Mouse (Mus musculus) skeletal muscle tissue, adult 2 months (tissue): ENCODE measurements around the gene Chst5.

Experiments used
- DNase-seq: peaks from one replicate; pipeline ENCODE4 v3.0.0-alpha.2; 2012; ENCODE audit warnings: low read depth, low spot score

Chst5 gene

DNA sequence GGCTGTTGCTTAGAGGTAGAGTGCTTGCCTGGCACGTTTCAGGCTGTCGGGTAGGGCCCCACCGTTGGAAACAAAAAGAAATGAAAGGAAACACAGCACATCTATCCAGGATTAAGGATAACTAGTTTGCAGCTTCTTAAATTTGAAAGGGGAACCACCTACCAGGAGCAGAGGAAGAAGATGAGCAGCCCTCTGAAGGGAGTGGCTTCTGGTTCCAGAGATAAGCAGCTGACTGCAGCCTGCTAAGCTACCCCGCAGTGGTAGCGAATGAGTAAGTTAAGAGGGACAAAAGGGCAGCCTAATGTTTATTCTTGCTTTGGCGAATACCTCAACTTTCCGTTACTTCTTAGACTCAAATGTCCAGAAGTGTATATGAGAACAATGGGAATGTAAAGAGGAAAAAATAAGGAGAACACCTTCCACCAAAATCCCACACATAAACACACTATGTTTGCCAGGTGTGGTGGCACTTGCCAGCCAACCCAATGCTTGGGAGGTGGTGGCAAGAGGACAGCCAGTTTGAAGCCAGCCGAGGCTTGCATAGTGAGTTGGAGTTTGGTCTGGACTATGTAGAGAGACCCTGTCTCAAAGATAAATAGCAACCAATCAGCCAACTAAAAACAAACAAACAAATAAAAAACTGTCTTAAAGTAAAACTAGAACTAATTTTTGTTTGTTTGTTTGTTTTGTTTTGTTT is 19.5 kb upstream of the Chst5 start:
- DNase-seq = no peak

- DNase-seq = no peak
Observed at GRCm38 (mm10) chr8:111924976-111925375, 14.7 kb upstream of the Chst5 start.

- peak; percentile 50 for DNase-seq
Observed at GRCm38 (mm10) chr8:111923383-111923804, 13.1 kb upstream of the Chst5 start.

DNA sequence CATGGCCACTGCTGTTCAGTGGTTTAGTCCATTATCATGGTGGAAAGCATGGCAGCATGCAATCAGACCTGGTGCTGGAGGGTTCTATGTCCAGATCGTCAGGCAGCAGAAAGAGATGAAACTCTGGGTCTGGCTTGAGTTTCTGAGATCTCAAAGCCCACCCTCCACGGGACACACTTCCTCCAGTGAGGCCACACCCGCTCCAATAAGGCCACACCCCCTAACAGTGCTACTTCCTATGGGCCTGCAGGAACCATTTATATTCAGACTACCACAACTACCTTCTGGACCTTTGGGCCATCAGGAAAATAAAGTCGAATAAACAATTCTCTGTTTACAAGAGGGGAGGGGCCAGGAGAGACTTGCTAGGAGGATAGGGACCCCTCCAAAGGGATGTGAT is 10.7 kb upstream of the Chst5 start:
- no peak for DNase-seq

DNA sequence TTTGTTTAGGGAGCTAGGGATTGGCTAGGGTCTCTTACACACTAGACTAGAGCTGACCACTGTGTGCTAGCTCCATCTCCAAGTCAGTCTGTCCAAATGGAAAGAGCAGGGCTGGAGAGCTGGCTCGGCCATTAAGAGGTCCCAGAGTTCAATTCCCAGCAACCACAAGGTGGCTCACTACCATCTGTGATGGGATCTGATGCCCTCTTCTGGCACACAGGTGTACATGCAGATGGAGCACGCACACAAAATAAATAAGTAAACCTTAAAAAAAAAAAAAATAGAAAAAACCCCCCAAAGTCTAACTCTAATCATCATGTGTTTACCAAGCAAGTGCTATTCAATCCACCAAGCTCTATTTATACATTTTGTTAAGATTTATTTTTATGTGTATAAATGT is 9.4 kb upstream of the Chst5 start:
- no peak for DNase-seq

DNA sequence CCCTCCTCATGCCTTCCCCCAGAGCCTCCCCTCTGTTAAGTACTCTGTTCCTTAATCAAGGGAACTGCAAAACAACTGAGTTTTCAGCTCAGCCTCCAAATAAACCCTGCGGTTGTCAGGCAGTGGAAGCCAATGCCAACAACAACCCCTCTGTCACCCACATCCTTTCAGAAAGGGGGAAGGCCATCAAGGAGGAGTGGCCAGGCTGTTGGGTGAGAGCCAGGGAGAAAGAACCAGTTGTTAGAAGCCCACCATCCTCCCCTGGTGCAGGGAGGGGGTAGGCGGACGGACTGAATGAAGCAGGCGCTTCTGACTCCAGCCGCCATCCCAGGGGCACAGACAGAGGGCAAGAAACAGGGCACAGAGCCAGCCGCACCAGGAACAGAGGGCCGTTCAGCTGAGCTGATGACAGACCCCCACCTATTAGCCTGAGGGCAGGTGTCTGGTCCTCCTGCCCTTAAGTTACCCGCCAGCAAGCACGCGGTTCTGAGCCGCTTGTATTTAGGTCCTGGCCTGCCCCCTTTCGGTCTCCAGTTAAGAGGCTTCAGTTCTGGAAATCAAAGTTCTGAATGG is 2.7 kb upstream of the Chst5 start:
- no peak for DNase-seq

- no peak for DNase-seq
Observed at GRCm38 (mm10) chr8:111911572-111911971, 1.3 kb upstream of the Chst5 start.

DNA sequence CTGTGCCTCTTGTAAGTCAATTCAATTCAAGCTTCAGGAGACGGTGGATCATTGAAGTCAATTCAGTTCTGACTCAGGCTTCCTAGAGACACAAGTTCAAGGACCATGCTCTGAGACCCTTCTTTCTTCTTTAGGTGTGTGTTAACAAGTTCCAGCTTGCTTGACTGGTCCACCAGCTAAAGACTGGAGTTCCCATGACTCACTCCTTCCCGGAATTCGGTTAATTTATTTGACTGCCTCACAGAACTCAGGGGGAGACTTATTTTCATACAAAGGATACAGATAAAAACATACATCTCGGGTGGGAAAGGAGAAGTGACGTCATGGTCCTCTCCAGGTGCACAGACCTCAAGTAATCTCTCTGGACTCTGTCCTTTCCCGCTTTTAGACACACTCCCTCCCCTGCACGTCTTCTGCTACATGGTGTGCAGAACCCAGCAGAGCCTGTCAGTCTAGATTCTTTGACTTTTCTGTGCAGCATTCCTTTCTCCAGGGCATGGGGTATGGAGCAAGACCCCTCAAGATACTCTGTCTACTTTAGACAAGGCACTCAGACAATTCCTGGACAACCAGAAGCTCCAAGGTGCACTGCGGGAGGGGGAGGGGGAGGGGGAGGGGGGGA is 4.6 kb downstream of the Chst5 start:
- DNase-seq = no peak

DNA sequence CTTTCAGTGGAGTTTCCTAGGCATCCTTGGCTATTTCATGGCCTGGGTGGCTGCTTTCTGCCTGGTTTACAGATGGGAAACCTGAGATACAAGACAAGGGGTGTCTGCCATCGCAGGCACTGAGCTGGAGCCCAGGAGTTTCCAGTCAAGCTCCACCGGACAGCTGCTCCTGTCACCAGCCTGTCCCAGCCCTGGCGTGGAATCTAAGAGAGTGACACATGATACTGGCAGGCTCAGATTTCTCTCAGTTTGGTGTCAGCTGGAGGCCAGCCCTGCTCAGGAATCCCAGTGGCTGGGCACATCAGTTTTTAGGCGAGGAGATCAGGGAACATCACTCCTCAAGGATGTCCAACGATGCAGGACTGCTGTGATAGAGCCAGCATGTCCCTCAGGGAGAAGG is 8.2 kb downstream of the Chst5 start:
- DNase-seq = peak; percentile 74

- DNase-seq = no peak
Observed at GRCm38 (mm10) chr8:111898586-111898985, 11.7 kb downstream of the Chst5 start.

- no peak for DNase-seq
Observed at GRCm38 (mm10) chr8:111894955-111895354, 15.3 kb downstream of the Chst5 start.

- no peak for DNase-seq
Observed at GRCm38 (mm10) chr8:111892615-111893014, 17.6 kb downstream of the Chst5 start.

GRCm38 (mm10) chr8:111891983-111892382 is 18.3 kb downstream of the Chst5 start:
- DNase-seq = no peak

DNA sequence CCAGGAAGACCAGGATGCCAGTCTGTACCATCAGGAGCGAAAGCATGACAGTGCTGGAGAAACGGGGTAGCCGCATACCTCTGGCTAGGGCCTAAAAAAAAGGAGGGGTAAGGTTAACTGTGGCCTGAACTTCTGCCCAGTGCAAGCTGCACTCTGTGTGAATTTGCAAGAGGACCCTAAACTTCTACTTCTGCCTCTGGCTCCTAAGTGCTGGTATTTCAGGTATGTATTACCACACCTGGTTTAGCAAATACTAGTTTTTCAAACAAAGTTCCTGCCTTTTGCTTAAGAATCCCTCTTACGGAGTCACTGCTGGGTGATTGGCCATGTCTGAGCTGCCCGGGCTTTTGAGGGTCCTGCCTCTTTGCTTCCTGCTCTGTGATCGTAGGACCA is 19.3 kb downstream of the Chst5 start:
- no peak for DNase-seq

DNA sequence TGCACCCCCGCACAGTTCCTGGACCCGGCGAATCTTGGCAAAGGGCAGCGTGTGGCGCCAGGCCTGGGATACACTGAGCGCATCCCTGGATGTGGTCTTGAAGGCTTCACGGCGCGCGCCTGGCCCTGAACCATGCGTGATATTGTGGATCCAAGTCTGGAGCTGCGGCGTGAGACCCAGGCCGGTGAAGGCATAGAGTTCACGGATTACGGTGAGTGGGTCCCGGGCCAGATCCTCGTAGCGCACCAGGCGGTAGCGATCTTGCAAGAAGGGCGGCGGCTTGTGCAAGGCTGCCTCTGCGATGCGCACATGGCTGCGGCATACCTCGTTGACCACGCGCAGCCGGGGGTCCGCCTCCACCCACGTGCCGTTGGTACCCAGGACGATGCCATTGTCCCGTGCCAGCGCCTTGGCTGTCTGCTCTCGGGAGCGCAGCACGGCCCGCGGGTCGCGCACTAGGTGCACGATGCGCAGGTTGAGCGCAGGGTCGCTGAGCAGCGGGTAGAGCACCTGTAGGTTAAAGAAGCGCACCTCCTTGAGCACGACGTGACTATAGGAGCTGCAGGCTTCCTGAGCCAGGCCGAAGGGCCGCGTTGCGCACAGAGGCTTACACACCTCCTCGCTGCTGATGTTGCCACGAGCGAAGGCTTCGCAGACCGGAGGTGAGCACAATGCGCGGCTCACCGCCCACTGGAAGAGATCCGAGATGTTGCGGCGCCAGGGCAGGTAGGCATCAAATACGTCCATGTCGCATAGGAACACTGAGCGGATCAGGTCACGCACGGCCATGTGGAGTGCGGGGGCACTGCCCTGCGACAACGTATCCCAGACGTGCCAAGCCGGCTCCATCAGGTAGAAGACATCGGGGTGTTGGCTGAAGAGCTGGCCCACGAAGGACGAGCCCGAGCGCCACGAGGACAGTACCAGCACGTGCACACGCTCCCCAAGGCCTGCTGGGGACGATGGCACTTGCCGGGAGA is 20.0 kb downstream of the Chst5 start:
- no peak for DNase-seq

GRCm38 (mm10) chr8:111888091-111888650 is 22.1 kb downstream of the Chst5 start:
- DNase-seq = no peak

DNA sequence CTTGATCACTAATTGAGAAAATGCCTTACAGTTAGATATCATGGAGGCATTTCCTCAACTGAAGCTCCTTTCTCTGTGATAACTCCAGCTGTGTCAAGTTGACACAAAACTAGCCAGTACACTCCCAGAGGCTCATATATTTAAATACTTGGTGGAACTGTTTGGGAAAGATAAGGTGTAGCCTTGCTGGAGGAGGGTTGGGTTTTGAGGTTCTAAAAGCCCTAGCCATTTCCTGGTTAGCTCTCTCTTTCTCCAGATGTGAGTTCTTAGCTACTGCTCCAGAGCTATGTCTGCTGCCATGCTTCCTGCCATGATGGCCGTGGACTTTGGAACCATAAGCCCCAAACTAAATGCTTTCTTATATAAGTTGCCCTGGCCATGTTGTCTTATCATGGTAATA is 22.8 kb downstream of the Chst5 start:
- no peak for DNase-seq

DNA sequence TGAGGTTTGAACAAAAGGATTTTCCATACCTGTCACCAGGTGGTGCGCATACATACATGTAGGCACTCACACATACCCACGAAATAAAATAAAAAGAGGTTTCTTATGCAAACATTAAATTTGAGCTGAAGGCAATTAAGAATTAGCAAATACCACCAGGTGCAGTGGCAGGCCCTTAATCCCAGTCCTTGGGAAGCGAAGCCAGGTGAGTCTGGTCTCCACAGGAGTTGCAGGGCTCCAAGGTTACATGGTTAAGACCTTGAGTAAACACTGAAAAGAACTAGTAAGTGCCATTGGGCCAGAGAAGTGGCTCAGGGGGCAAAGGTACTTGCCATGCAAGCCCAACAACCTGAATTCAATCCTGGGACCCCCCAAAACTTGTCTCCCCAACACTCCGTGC is 26.6 kb downstream of the Chst5 start:
- DNase-seq = no peak

DNA sequence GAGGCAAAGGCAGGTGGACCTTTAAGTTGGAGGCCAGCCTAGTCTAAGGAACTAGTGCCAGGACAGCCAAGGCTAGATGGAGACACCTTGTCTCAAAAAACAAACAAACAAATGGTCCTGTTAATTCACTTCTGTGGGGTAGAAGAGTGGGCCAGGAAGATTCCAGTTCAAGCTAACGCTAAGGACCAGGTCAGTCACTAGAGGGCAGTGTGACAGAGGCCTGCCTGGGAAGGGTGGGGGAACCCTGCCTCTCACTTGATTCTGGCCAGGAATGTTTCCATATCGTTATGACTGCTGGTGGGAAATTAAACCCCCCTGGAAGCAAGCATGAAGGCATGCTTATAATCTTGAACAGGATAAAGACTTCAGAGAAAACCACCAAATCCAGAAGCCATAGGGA is 28.7 kb downstream of the Chst5 start:
- peak; percentile 30 for DNase-seq

- no peak for DNase-seq
Observed at GRCm38 (mm10) chr8:111877711-111878110, 32.5 kb downstream of the Chst5 start.

DNA sequence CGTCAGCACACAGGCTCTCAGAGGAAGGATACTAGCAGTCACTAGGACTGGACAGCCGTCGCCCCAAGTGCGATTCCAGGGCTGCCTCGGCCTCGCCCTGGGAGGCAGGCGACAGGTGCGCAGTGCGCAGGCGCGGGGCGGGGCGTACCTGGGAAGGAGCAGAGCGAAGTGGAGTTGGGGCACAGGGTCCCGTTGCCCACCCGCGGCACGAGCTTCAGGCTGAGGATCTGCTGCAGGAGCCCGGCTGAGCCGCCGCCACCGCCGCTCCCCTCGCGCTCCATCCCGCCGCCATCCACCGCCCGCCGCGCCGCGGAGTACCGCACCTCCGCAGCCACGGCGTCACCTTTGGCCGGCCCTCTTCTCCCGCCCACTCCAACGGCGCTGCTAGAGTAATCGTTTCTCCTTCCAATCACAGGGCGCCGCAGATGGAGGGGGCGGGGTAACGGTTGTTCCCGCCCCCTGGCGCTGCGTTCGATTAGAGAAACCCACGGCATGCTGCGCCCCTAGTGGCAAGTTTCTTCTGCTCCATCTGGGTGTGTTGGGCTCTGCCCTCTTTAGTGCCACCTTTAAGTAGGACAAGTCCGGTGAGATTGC is 33.8 kb downstream of the Chst5 start, which contains the start of gene Tmem170:
Tmem170 (minus strand) TSS at position 396 of the 594 bp plus-strand sequence.
- DNase-seq = peak; percentile 96
